Mouse (Mus musculus) intestine, postnatal 0 days (tissue): ENCODE data around the gene Gnao1. TPM values are rescaled to one million over a fixed set of nuclear protein-coding genes. Genes with fewer than 3 reads are reported as not detected.

ENCODE experiments used
- ATAC-seq: fragments of 200-750 bp; cut with Nextera tagmentation; 2 replicates; pipeline ENCODE4 v1.8.0; 2017; ENCODE audit warnings: mild to moderate bottlenecking, moderate TSS enrichment, moderate library complexity
- H3K27ac ChIP-seq: fragments of 300-500 bp; sonication (generic); 2 replicates; pipeline ENCODE4 v1.5.1; 2014; ENCODE audit warnings: mild to moderate bottlenecking, low read depth, low read length, moderate library complexity
- H3K27me3 ChIP-seq: fragments of 300-500 bp; sonication (generic); replicated peaks from 2 replicates; pipeline ENCODE4 v1.6.1; 2014; ENCODE audit warnings: low read length, mixed read lengths; ENCODE audit not compliant: control insufficient read depth, insufficient read depth
- H3K36me3 ChIP-seq: fragments of 300-500 bp; sonication (generic); 2 replicates; pipeline ENCODE4 v1.6.1; 2014; ENCODE audit warnings: mild to moderate bottlenecking, moderate library complexity; ENCODE audit not compliant: control insufficient read depth, insufficient read depth
- H3K4me1 ChIP-seq: fragments of 300-500 bp; sonication (generic); replicated peaks from 2 replicates; pipeline ENCODE4 v1.6.1; 2014; ENCODE audit warnings: antibody characterized with exemption, low read length, mixed read lengths; ENCODE audit not compliant: control insufficient read depth, insufficient read depth
- H3K4me2 ChIP-seq: fragments of 300-500 bp; sonication (generic); replicated peaks from 2 replicates; pipeline ENCODE4 v1.6.1; 2014; ENCODE audit warnings: low read depth, mild to moderate bottlenecking, moderate library complexity
- H3K4me3 ChIP-seq: fragments of 300-500 bp; sonication (generic); 2 replicates; pipeline ENCODE4 v1.5.1; 2014; ENCODE audit warnings: low read depth, low read length
- H3K9ac ChIP-seq: fragments of 300-500 bp; sonication (generic); 2 replicates; pipeline ENCODE4 v1.6.1; 2014; ENCODE audit warnings: mild to moderate bottlenecking, low read depth, low read length
- H3K9me3 ChIP-seq: fragments of 300-500 bp; sonication (generic); 2 replicates; pipeline ENCODE4 v1.6.1; 2016; ENCODE audit warnings: mixed run types; ENCODE audit not compliant: control insufficient read depth
- CTCF ChIP-seq: sonication (generic); IDR thresholded peaks from 2 replicates; pipeline ENCODE4 v1.5.1; 2016; ENCODE audit warnings: low read depth, mild to moderate bottlenecking, control low read depth, antibody characterized with exemption, moderate library complexity
- WGBS: fragments of 180-500 bp; shearing (Covaris S2); extraction: QIAGEN DNeasy Blood & Tissue Kit; methylation state at CpG from one replicate; pipeline ENCODE4 v1.1.7; 2014; 5-methylcytosine and 5-hydroxymethylcytosine counted together
- polyA plus RNA-seq: library from polyadenylated mRNA; unstranded; fragments of >200 nt; fragmentation: Nextera tagmentation; extraction: Ambion mirVana; gene quantifications from 2 replicates; pipeline ENCODE4 v1.2.1, GENCODE M21; 2015

The Gnao1 gene
- polyA plus RNA-seq, 1 experiment from 2014 or later, result 6.9 TPM

- H3K27me3 ChIP-seq, result no peaks in the 10 kb centered on the region; the same call in 1 of the 2 replicates
- no peak overlapping the region for H3K4me3 ChIP-seq
- H3K4me1 ChIP-seq, result no peaks in the 10 kb centered on the region
- H3K9me3 ChIP-seq, result no peaks in the 10 kb centered on the region
- H3K27ac ChIP-seq, result no peak overlapping the region
- no peak for TF ChIP-seq CTCF
- 81% methylated on average over 4 of the region's 4 CpGs for WGBS
- ATAC-seq, result no peak
- no peaks in the 10 kb centered on the region for H3K36me3 ChIP-seq
- H3K4me2 ChIP-seq, result no peak overlapping the region
- no peak overlapping the region for H3K9ac ChIP-seq
These were observed 10.2 kb downstream of the Gnao1 start for GRCm38 (mm10) chr8:93819929-93820328.

DNA sequence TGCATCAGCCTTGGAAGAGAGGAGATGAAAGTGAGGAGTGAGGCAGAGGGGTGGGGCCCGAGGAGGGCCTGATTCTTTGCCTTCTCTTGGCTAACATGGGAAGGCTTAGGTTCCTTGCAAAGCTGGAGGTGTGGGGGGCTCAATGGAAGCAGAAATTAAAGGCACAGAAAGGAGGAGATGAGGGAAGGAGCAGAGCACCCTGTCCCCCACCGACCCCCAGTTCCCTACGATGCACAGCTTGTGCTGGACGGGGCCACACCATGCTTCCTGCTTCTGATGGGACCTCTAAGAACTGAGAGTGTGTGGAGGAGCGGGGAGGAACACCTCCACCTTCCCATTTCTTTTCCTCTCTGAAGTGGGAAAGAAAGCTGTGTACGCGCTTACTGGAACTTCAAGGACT, 11.6 kb downstream of the Gnao1 start:
- no peak overlapping the region for H3K4me2 ChIP-seq
- H3K9me3 ChIP-seq, result no peaks in the 10 kb centered on the region
- 89% methylated on average over 7 of the region's 7 CpGs for WGBS
- no peak overlapping the region for H3K4me3 ChIP-seq
- H3K27me3 ChIP-seq, result no peaks in the 10 kb centered on the region; the same call in 1 of the 2 replicates
- no peak for ATAC-seq
- H3K4me1 ChIP-seq, result no peaks in the 10 kb centered on the region
- TF ChIP-seq CTCF, result no peak
- H3K27ac ChIP-seq, result no peak overlapping the region
- H3K36me3 ChIP-seq, result no peaks in the 10 kb centered on the region
- H3K9ac ChIP-seq, result no peak overlapping the region

DNA sequence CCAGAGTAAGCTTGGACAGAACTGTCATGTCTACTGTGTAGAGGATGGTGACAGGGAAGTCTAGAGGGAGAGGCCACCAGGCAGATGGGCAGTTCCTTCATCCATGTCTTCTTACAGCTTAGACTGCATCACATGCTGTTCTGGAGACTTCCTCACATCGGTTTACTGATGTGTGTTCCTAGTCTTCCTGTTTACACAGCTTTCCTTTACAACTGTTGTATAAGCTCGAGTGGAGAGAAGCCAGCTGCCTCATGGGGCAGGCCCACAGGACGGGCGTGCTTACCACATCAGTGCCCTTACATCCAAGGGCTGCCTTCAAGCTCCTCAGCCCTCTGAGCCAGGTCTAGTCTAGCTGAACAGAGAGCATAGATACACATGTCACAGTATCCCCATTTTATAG, 15.6 kb downstream of the Gnao1 start:
- no peaks in the 10 kb centered on the region for H3K36me3 ChIP-seq
- TF ChIP-seq CTCF, result no peak
- no peak overlapping the region for H3K4me2 ChIP-seq
- H3K27ac ChIP-seq, result no peak overlapping the region
- no peaks in the 10 kb centered on the region for H3K9me3 ChIP-seq
- no peaks in the 10 kb centered on the region for H3K4me1 ChIP-seq
- H3K4me3 ChIP-seq, result no peak overlapping the region
- WGBS, result 30% methylated on average over 4 of the region's 4 CpGs
- H3K27me3 ChIP-seq, result no peaks in the 10 kb centered on the region; the same call in 1 of the 2 replicates
- H3K9ac ChIP-seq, result no peak overlapping the region
- ATAC-seq, result no peak

- Histone ChIP-seq H3K4me1 (no peaks in the 10 kb centered on the region), H3K27ac (peak overlapping the region; percentile 11; the same call in 1 of the 2 replicates), H3K9ac (no peak overlapping the region), H3K36me3 (no peaks in the 10 kb centered on the region), H3K4me2 (no peak overlapping the region), H3K27me3 (no peaks in the 10 kb centered on the region), H3K9me3 (no peaks in the 10 kb centered on the region), H3K4me3 (no peak overlapping the region)
- 52% methylated on average over 3 of the region's 3 CpGs for WGBS
- no peak for TF ChIP-seq CTCF
- no peak for ATAC-seq
These were observed 20.9 kb downstream of the Gnao1 start for GRCm38 (mm10) chr8:93830626-93831025.

DNA sequence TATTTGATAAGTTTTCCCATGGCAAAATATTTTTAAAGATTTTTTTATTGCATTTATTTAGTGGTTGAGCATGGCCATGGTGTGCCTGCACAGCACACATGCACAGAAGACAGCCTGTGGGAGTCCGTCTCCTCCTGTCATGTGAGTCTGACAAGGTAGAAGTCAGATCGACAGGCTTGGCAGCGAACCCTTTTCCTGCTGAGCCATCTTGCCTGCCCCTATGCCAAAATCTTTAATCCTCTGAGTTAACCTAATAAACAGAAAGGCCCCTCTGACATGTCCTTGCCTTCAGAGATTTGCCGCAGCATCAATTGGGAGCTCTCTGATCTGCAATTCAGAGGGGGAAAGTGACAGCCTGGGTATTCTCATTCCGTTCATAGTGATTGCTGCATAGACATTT, 26.0 kb downstream of the Gnao1 start:
- Histone ChIP-seq H3K27ac (no peak overlapping the region), H3K9ac (no peak overlapping the region), H3K4me3 (no peak overlapping the region), H3K36me3 (no peaks in the 10 kb centered on the region), H3K27me3 (no peaks in the 10 kb centered on the region), H3K9me3 (no peaks in the 10 kb centered on the region), H3K4me1 (no peaks in the 10 kb centered on the region), H3K4me2 (no peak overlapping the region)
- no peak for TF ChIP-seq CTCF
- no peak for ATAC-seq
- 72% methylated on average over 5 of the region's 5 CpGs for WGBS

DNA sequence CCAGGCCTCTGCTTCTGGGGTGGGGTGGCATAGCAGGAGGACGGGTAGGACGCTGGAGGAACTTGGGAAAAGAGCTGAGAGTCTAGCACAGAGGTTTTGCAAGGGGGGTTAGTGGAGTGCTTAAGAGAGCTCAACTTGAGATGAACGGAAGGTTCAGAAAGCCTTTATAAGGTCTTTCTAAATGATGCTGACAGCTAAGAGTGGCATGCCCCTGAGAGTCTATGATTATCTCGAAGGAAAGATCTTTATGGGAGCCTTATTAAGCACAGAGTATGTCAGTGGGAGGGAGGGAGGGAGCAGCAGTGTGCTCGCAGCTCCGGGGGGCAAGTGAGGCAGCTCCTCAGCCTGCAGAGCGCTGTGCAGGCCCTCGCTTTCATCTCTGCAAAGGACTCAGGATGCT, 29.3 kb downstream of the Gnao1 start:
- WGBS, result 61% methylated on average over 8 of the region's 8 CpGs
- Histone ChIP-seq H3K4me3 (no peak overlapping the region), H3K9ac (no peak overlapping the region), H3K4me2 (no peak overlapping the region), H3K27me3 (no peaks in the 10 kb centered on the region), H3K36me3 (no peaks in the 10 kb centered on the region), H3K4me1 (no peaks in the 10 kb centered on the region), H3K27ac (no peak overlapping the region), H3K9me3 (no peaks in the 10 kb centered on the region)
- TF ChIP-seq CTCF, result no peak
- ATAC-seq, result no peak

DNA sequence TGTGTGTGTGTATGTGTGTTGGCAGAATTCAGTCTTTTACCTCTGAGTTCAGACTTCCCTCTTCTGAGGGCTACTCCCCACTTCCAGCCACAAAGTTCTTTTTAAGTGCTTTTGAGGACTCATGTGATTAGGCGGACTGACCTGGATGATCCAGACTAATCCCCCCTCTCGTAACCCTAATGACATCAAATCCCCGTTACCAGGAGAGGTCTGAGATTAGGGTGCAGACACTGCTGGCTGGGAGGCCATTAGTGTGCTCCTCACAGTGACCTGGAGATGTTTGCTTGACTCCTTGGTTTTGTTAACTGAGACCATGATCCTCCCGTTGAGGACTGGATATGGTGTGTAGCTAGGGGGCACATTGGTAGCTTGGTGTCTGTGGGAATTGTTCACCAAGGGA, 30.7 kb downstream of the Gnao1 start:
- Histone ChIP-seq H3K36me3 (no peaks in the 10 kb centered on the region), H3K4me1 (no peaks in the 10 kb centered on the region), H3K4me2 (no peak overlapping the region), H3K4me3 (no peak overlapping the region), H3K27me3 (no peaks in the 10 kb centered on the region), H3K27ac (no peak overlapping the region), H3K9ac (no peak overlapping the region), H3K9me3 (no peaks in the 10 kb centered on the region)
- no peak for ATAC-seq
- no peak for TF ChIP-seq CTCF
- 68% methylated on average over 4 of the region's 4 CpGs for WGBS
